Mouse (Mus musculus) heart, adult 18-20 months (tissue): ENCODE results near the gene Gm12216. TPM values are rescaled to one million over a fixed set of nuclear protein-coding genes. Genes with fewer than 3 reads are reported as not detected.
"Not testable (repeated sequence)": the region's sequence is repeated elsewhere in the genome, so short reads cannot be mapped to it uniquely, and the experiment has no call there.

Source experiments
- DNase-seq, 2 experiments: peaks; one replicate each; pipeline ENCODE4 v3.0.0; 2021 to 2022; ENCODE audit warnings: mixed read lengths in 1 of 2
- total RNA-seq, 2 experiments: library from RNA; stranded (reverse); gene quantifications; 2 replicates each; pipeline ENCODE4 v1.2.3; 2021

Gm12216 gene
- total RNA-seq, 2 experiments from 2014 or later = 2.5 to 2.6 TPM

DNA sequence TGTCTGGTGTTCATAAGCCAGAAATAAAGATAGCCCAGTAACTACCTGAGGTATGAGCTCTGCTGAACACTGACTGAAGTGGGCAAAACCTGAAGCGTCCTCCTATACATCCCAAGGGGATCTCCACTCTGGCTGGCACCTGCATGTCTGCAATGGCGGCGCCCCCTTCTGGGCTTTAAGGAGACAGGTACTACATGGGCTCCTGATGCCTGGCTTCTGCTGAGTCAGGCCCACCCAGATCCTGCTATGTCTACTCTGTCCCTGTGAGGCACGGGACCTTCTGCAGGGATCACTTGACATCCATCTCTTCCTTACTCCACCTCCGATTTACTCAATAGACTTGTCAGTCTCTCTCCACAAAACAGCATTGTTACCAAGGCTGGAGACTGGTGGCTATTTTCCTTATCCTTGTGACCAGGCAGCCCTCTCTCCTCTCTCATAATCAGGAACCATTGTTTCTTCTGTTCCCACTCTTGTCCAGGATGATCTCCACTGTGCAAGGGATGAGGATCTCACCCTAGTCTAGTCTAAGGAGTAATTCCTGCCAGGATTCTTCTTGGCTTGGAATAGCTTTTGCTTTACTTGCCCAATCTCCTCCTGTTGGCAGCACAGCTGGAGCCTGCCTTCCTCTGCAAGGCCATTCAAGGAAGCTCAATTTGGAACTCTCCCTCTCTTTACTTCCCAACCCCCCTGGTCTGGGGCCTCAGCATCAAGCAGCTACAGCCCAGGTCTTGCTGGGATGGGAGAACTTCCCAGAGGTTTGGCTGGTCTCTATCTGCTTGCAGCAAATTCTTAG lies 15.1 kb upstream of the Gm12216 start:
- DNase-seq = not testable (repeated sequence)

DNA sequence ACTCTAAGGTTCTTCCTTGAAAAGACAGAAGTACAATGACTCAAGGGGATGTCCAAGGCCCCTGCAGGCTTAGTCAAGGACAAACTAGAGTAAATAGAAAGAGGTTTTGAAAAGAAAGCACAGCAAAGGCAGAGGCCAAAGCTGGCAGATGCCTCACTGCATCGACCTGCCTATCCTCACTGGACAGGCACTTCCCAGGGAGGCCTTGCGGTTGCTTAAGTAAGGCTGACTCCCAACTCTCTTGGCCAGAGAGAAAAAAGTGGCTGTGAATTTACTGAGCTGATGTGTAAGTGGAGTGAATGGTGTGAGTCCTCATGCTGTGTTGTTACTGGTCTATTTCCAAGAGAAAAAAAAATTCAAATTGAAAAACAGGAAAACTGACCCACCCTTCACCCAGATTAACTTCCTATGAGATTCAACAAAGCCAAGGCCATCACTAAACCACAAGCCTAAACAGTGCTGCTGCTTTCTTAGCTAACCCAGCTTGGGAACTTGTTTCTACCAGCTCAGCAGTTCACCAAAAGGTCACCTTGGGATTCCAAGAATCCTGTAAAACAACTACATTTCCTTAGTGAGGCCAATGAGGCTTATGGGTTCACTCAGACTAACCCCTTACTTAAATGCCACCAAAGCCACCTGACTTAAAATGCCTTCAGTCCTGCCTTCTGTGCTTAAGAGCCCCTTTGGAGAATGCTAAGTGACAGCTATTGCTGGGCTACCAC lies 12.9 kb upstream of the Gm12216 start:
- DNase-seq = peak in 1 of 2 experiments; percentile 18

GRCm38 (mm10) chr11:53869172-53869571 lies 10.1 kb upstream of the Gm12216 start:
- DNase-seq = no peak

- DNase-seq = not testable (repeated sequence)
Measured at GRCm38 (mm10) chr11:53868323-53868722, 9.3 kb upstream of the Gm12216 start.

DNA sequence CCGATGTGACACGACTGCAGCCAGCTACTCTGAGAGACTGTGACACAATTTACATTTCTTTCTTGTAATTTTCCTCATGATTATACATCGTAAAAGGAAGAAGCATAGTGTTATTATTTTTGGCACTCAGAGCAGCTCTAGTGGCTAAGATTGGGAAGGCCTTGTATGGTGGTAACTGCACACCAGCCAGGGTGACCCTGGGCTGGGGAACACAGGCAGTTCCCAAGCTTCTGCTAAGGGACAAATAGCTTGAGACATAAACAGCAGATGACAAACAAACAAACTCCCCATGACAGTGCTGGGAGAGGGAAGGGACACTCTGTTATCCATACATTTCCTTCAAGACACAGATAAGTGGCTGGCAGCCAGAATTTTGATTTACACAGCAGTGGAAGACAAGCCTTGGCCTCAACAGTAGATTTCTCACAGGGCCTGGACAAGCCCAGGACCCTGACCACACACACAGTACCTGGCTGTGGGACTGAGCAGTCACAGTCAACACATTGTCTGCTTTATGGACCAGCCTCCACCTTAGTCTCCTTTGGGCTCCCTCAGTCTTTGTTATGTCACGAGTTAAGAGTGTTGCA lies 5.8 kb upstream of the Gm12216 start:
- not testable (repeated sequence) for DNase-seq

GRCm38 (mm10) chr11:53860944-53861343 lies 1.9 kb upstream of the Gm12216 start:
- not testable (repeated sequence) for DNase-seq

- DNase-seq = no peak
Measured at GRCm38 (mm10) chr11:53858058-53858760, 847 bp downstream of the Gm12216 start.

- DNase-seq = peak; percentile 62 to 71
Measured at GRCm38 (mm10) chr11:53853665-53854064, 5.4 kb downstream of the Gm12216 start.

- DNase-seq = no peak
Measured at GRCm38 (mm10) chr11:53851795-53852194, 7.3 kb downstream of the Gm12216 start.

DNA sequence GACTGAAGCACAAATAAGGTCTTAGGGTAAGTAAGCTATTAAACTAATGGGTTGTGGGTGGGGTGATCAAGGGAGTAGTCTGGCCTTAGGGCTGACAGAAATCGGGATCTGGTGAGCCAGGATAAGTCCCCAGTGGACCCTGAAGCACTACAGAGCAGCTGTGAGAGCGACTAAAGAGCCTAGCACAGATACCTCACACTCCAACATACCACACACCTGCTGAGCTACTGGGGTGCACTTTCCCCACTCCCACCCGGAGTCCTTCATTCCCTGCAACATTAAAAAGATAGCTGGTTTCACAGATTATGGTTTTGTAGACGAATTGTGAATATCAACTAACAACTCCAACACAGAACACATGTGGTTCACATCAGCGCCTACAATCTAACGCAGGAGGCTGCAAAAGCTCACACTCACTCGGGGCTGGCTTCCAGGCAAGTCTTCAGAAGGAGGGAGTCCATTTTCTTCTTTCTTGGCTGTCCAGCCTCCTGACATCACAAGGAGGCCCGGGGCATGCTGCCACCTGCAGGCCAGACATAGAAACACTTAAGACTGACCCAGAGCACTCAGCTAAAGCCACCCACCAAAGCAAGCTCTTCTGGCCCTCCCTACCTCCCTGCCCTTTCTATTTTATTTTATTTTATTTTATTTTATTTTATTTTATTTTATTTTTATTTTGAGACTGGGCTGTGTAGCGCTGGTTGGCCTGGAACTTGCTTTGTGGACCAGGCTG lies 9.3 kb downstream of the Gm12216 start:
- peak; percentile 87 to 88 for DNase-seq

DNA sequence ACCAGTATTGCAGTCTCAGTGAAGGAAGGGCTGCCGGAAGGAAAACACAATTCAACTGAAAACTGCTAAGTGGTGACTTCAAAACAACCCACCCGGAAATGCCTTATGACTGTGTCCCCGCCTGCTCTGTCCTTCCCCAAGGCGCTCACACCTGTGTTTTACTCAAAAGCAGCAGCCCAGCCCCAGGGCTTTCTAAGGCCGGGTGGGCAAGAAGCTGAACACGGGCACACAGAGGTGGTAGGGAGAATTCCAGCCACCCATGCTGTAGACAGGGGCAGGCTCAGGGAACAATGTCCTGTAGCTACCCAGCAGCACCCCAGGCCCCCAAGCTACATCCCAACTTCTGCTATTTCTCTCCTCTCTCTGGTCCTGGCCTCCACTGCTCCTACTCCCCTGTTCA lies 13.4 kb downstream of the Gm12216 start:
- no peak for DNase-seq

DNA sequence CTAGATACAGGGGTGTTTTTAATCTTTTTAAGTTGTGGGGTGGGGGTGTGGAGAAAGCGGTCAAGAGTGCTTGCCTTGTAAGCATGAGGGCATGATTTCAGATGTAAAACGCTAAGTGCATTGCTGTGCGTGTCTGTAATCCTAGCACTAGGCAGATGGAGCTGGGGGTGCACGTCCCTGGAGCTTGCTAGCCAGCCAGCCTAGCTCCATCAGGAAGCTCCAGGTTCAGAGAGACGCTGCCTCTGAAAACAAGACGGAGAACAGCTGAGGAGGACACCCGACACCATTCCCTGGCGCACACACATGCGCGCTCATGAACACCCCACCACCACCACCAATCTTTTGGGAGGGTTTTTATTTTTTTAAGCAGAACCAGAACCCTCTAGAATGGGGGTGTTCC lies 15.9 kb downstream of the Gm12216 start:
- no peak for DNase-seq

DNA sequence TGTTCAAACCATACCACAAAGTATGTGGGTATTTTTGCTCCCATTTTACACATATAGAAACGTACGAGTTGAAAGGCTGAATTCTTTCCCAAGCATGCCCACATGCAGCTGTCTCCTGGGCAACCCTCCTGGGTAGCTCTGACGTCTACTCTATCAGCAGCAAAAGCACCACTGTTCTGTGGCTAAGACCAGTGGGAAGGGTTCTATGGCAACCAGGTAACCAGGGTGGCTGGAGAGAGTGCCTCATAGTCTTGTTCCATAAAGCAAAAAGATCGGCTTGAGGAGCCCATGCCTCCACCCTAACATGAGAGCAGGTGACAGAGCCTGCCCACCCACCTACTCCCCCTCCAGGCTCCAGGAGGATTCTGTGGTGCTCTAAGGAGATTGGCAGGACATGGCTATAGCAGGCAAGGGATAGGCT lies 16.9 kb downstream of the Gm12216 start:
- DNase-seq = no peak

- no peak for DNase-seq
Measured at GRCm38 (mm10) chr11:53841514-53841913, 17.5 kb downstream of the Gm12216 start.

DNA sequence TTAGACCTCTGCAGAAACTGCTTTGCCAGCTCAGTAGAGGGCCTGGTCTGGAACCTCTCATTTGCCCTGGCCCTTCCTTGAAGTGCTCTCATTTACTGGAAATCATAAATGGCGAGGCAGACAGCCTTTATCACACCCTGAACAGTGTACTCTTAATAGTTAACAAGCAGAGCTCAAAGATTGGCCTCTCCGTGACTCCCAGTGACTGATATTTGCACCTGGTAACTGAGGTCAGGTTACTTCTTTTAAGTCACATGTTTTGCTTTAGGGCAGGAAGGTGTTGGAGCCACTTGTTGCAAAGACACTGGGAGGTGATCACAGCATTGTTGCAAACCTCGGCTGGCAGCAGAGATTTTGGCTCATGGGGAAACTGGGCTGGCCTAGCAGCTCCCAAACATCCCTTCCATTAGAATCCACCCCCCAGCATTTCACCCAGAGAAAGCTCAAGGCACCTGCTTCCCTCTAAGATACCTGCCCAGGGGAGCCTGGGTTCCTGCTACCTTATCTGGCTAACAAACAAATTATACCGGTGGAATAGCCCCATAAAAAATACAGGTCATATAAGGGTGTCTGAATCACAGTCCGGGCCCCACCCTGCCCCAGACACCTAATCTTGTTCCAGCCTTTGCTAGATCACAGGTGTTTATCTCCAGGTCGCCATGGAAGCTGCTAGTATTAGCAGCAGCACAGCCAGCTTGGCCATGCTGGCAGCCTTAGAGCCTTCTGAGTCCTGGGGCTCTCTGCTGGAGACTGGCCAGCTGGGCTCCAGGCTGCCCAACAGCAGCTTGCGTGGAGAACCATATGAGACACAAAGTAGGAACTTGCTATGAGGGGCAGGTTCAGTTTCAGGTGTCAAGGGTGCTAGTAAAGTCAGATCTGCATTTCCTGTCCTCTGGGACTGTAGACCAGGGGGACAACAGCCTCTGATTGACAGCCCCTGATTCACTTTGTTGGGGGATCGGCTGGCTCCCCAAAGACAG lies 19.1 kb downstream of the Gm12216 start:
- no peak for DNase-seq

DNA sequence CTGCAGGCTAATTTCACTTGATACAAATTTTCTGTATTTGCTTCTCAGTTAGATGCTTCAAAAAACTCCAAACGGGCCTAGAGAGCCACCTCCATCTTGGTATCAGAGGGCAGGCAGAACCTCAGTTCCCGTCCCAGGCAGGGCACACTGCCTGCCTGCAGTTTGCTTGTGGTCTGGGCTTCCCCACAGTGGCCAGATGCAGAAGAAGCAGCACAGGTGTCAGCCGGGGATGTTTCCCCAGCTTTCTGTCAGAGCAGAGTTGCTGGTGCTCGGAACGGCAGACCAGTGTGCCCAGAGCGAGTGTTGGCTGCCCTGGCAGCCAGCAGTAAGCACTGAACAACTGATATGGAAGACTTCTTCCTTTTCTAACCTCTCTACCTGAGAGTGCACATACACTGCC lies 19.9 kb downstream of the Gm12216 start:
- DNase-seq = no peak

GRCm38 (mm10) chr11:53837731-53838130 lies 21.3 kb downstream of the Gm12216 start:
- DNase-seq = no peak

GRCm38 (mm10) chr11:53835379-53836010 lies 23.6 kb downstream of the Gm12216 start:
- no peak for DNase-seq

DNA sequence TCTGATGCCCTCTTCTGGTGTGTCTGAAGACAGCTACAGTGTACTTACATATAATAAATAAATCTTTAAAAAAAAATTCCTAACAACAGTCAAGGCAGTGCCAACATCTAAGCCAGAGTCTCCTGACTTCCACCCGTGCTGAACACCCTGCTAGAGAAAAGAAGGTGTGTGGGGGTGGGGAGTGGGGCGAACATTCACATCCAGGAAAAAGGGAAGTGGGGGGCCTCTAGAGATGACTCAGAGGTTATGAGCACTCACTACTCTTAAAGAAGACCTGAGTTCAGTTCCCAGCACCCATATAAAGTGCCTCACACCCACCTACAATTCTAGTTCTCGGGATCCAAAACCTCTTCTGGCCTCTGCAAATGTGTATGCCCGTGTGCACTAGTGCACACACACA lies 33.6 kb downstream of the Gm12216 start:
- DNase-seq = no peak

DNA sequence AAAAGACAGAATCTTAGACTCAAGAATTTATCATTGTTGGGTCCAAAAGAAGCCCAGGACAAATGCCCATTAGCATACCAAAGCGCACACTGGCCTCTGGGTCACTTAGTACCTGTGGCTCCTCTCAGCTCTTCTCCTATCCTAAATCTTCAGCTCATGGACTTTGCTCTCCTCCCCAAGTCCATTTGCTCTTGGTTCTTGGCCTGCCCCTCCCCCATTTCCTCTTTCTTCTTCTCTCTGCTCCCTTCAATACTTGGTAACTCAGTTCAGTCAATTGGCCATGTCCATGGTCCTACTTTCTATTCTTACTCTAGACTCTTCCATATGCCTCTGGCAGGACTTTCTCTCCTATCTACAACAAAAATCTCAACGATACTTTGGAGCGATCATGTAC lies 37.1 kb downstream of the Gm12216 start:
- no peak for DNase-seq
